Mouse (Mus musculus) CH12.LX (cell line): ENCODE measurements around the gene Zfp750. TPM values are rescaled to one million over a fixed set of nuclear protein-coding genes. Genes with fewer than 3 reads are reported as not detected.

Experiments
- DNase-seq: peaks from one replicate; pipeline ENCODE4 v3.0.0-alpha.2; 2013; ENCODE audit errors: extremely low read depth
- H3K27ac ChIP-seq: 2 replicates; pipeline ENCODE4 v1.5.1; 2012; ENCODE audit warnings: low read depth, mild to moderate bottlenecking, control low read depth, moderate library complexity; ENCODE audit not compliant: insufficient read depth
- H3K27me3 ChIP-seq: replicated peaks from 2 replicates; pipeline ENCODE3; 2012; ENCODE audit warnings: inconsistent platforms
- H3K36me3 ChIP-seq, 2 experiments: replicated peaks in 1 of 2; 2 replicates each; pipeline versions ENCODE3 to v1.6.1; 2012; ENCODE audit warnings: inconsistent platforms in 1 of 2, low read length in 1 of 2, mild to moderate bottlenecking in 1 of 2, mixed read lengths in 1 of 2, moderate library complexity in 1 of 2; ENCODE audit not compliant: control insufficient read depth in 1 of 2, insufficient read depth in 1 of 2
- H3K4me1 ChIP-seq, 2 experiments: 2 replicates each; pipeline ENCODE4 v1.6.1; 2012; ENCODE audit warnings: inconsistent platforms in 1 of 2, moderate library complexity in 1 of 2; ENCODE audit not compliant: insufficient read depth in 2 of 2, control insufficient read depth in 1 of 2
- H3K4me2 ChIP-seq: 2 replicates; pipeline ENCODE4 v1.6.1; 2012; ENCODE audit warnings: low read depth, mild to moderate bottlenecking, control low read depth; ENCODE audit not compliant: poor library complexity, insufficient read depth, severe bottlenecking
- H3K4me3 ChIP-seq, 3 experiments: fragments of 150-350 bp in 1 of 3; sonication (generic) in 1 of 3; replicated peaks in 1 of 3; 2 replicates each; pipeline versions ENCODE3 to v1.5.1; 2011 to 2012; ENCODE audit warnings: low read depth in 2 of 3, low read length in 2 of 3, mild to moderate bottlenecking in 2 of 3, moderate library complexity in 2 of 3, control low read depth in 1 of 3, improper control_type of control experiment in 1 of 3, inconsistent platforms in 1 of 3, mixed read lengths in 1 of 3; ENCODE audit not compliant: poor library complexity in 1 of 3
- H3K79me2 ChIP-seq: replicated peaks from 2 replicates; pipeline ENCODE4 v1.6.1; 2012; ENCODE audit warnings: mild to moderate bottlenecking, moderate library complexity; ENCODE audit not compliant: control insufficient read depth, poor library complexity, insufficient read depth, severe bottlenecking; ENCODE audit errors: extremely low read depth
- H3K9ac ChIP-seq: 2 replicates; pipeline ENCODE4 v1.6.1; 2012; ENCODE audit warnings: low read depth, mild to moderate bottlenecking, control low read depth, moderate library complexity; ENCODE audit not compliant: insufficient read depth
- H3K9me3 ChIP-seq: replicated peaks from 2 replicates; pipeline ENCODE3; 2012; ENCODE audit warnings: low read length, inconsistent platforms, mixed read lengths
- CHD1 ChIP-seq: IDR thresholded peaks from 2 replicates; pipeline ENCODE4 v1.6.1; 2012; ENCODE audit warnings: low read depth, low read length, improper control_type of control experiment, inconsistent platforms
- CHD2 ChIP-seq: IDR thresholded peaks from 2 replicates; pipeline ENCODE4 v1.6.1; 2011; ENCODE audit warnings: low read length, improper control_type of control experiment
- CTCF ChIP-seq, 2 experiments: IDR thresholded peaks in 1 of 2; conservative IDR thresholded peaks in 1 of 2; 2 replicates each; pipeline ENCODE4 v1.5.1; 2011 to 2012; ENCODE audit warnings: low read depth in 2 of 2, low read length in 2 of 2, improper control_type of control experiment in 1 of 2, inconsistent platforms in 1 of 2, mild to moderate bottlenecking in 1 of 2, moderate library complexity in 1 of 2
- EP300 ChIP-seq: IDR thresholded peaks from 2 replicates; pipeline ENCODE4 v1.6.1; 2011; ENCODE audit warnings: low read length, improper control_type of control experiment
- GABPA ChIP-seq: IDR thresholded peaks from 2 replicates; pipeline ENCODE4 v1.6.1; 2012; ENCODE audit warnings: low read depth, low read length, improper control_type of control experiment, inconsistent platforms; ENCODE audit not compliant: insufficient replicate concordance
- IRF4 ChIP-seq: IDR thresholded peaks from 2 replicates; pipeline ENCODE4 v1.6.1; 2014; ENCODE audit warnings: low read depth, mild to moderate bottlenecking, inconsistent platforms, low read length, improper control_type of control experiment
- MEF2A ChIP-seq: IDR thresholded peaks from 2 replicates; pipeline ENCODE4 v1.6.1; 2014; ENCODE audit warnings: low read depth, mild to moderate bottlenecking, inconsistent platforms, low read length, improper control_type of control experiment, borderline replicate concordance
- MXI1 ChIP-seq: IDR thresholded peaks from 2 replicates; pipeline ENCODE4 v1.6.1; 2011; ENCODE audit warnings: mild to moderate bottlenecking, low read depth, low read length, improper control_type of control experiment
- RCOR1 ChIP-seq: conservative IDR thresholded peaks from 2 replicates; pipeline ENCODE4 v1.6.1; 2012; ENCODE audit warnings: low read depth, mild to moderate bottlenecking, inconsistent platforms, low read length, improper control_type of control experiment
- SMC3 ChIP-seq: IDR thresholded peaks from 2 replicates; pipeline ENCODE4 v1.6.1; 2011; ENCODE audit warnings: low read depth, low read length, improper control_type of control experiment
- TCF12 ChIP-seq: IDR thresholded peaks from 2 replicates; pipeline ENCODE4 v1.6.1; 2014; ENCODE audit warnings: low read depth, mild to moderate bottlenecking, inconsistent platforms, low read length, improper control_type of control experiment
- ZC3H11A ChIP-seq: IDR thresholded peaks from 2 replicates; pipeline ENCODE4 v1.6.1; 2012; ENCODE audit warnings: low read depth, mild to moderate bottlenecking, inconsistent platforms, low read length, improper control_type of control experiment
- ZKSCAN1 ChIP-seq: IDR thresholded peaks from 2 replicates; pipeline ENCODE4 v1.6.1; 2012; ENCODE audit warnings: low read depth, inconsistent platforms, low read length, improper control_type of control experiment, borderline replicate concordance
- dilution Hi-C: fragments of 300-500 bp; cut with MboI; formaldehyde crosslinking; loops from 2 replicates; pipeline ENCODE4 v1.14.3; 2020; ENCODE audit warnings: low sequenced_read_pairs; ENCODE audit not compliant: extremely low pct_unique_long_range_greater_than_20kb, extremely low pct_ligation_motif_present
- in situ Hi-C: fragments of 300-500 bp; cut with MboI; formaldehyde crosslinking; loops from 3 replicates; pipeline ENCODE4 v1.14.3; 2019; ENCODE audit warnings: low sequenced_read_pairs, low pct_ligation_motif_present, low pct_unique_long_range_greater_than_20kb, mixed read lengths
- polyA plus RNA-seq: library from polyadenylated mRNA; unstranded; fragments of >175 nt; gene quantifications from 2 replicates; pipeline ENCODE4 v1.2.1, GENCODE M21; 2012; ENCODE audit warnings: low read depth; ENCODE audit not compliant: insufficient read length
- total RNA-seq, 2 experiments: library from RNA; depleted of rRNA; stranded (reverse); fragments of 300-350 nt in 1 of 2; fragments of >200 nt in 1 of 2; gene quantifications; 2 replicates each; pipeline ENCODE4 v1.2.3; 2012 to 2014

The Zfp750 gene
- total and polyA plus RNA-seq, 3 experiments = 0.11 to 0.54 (median 0.34) TPM

GRCm38 (mm10) chr11:121500595-121500994 lies 18.5 kb downstream of the Zfp750 start:
- Histone ChIP-seq H3K36me3 (peaks cover 41 to 94% of the 10 kb centered on the region in 2 experiments), H3K27ac (no peak overlapping the region), H3K4me2 (no peak overlapping the region), H3K9me3 (no peaks in the 10 kb centered on the region), H3K27me3 (no peaks in the 10 kb centered on the region), H3K9ac (no peak overlapping the region), H3K4me3 (no peak overlapping the region), H3K79me2 (no peaks in the 10 kb centered on the region), H3K4me1 (peaks cover 0 to 14% of the 10 kb centered on the region in 2 experiments; a peak in 1 of 4 replicates)
- TF ChIP-seq CHD2 (no peak), CHD1 (no peak), GABPA (no peak), SMC3 (no peak), CTCF (conservative IDR thresholded peaks at IDR 0.05 in 1 of 2, IDR thresholded peaks at IDR 0.05 in 1 of 2; ENCODE audit: low read depth in 2 of 2, low read length in 2 of 2) (no peak), ZC3H11A (no peak), ZKSCAN1 (no peak), MEF2A (no peak)
- in situ Hi-C loops (no loop called here), dilution Hi-C loops (no loop called here)
- no peak for DNase-seq

- no peak overlapping the region for H3K9ac ChIP-seq
- H3K36me3 ChIP-seq = peaks cover 24 to 68% of the 10 kb centered on the region in 2 experiments
- DNase-seq = no peak
- peaks cover 7 to 26% of the 10 kb centered on the region in 2 experiments for H3K4me1 ChIP-seq
- no peak overlapping the region for H3K27ac ChIP-seq
- in situ Hi-C loops = no loop called here
- H3K4me2 ChIP-seq = no peak overlapping the region
- dilution Hi-C loops = no loop called here
- no peaks in the 10 kb centered on the region for H3K27me3 ChIP-seq
- no peak overlapping the region for H3K4me3 ChIP-seq
- H3K9me3 ChIP-seq = no peaks in the 10 kb centered on the region
- no peak for TF ChIP-seq EP300
- H3K79me2 ChIP-seq = no peaks in the 10 kb centered on the region
These were observed 28.5 kb downstream of the Zfp750 start for GRCm38 (mm10) chr11:121490651-121491050.

- no peak overlapping the region for H3K9ac ChIP-seq
- H3K4me1 ChIP-seq = peaks cover 11 to 47% of the 10 kb centered on the region in 2 experiments
- no peak overlapping the region for H3K4me3 ChIP-seq
- H3K36me3 ChIP-seq = peaks cover 27 to 68% of the 10 kb centered on the region in 2 experiments
- H3K79me2 ChIP-seq = no peaks in the 10 kb centered on the region
- in situ Hi-C loops (no loop called here), dilution Hi-C loops (no loop called here)
- no peaks in the 10 kb centered on the region for H3K27me3 ChIP-seq
- TF ChIP-seq MXI1 (peak; percentile 54; the same call in 1 of the 2 replicates), RCOR1 (no peak), EP300 (peak; percentile 70), IRF4 (peak; percentile 27; the same call in 1 of the 2 replicates), TCF12 (peak; percentile 54; the same call in 1 of the 2 replicates)
- H3K4me2 ChIP-seq = peak overlapping the region; percentile 19; the same call in 1 of the 2 replicates
- peak; percentile 84 for DNase-seq
- H3K9me3 ChIP-seq = no peaks in the 10 kb centered on the region
- H3K27ac ChIP-seq = no peak overlapping the region
These were observed 33.3 kb downstream of the Zfp750 start for GRCm38 (mm10) chr11:121485882-121486281.
